Mouse (Mus musculus): Measurements from ENCODE around the gene Lcp1. TPM values are rescaled to one million over a fixed set of nuclear protein-coding genes. Genes with fewer than 3 reads are reported as not detected.

The Lcp1 gene
- polyA plus RNA-seq, 1 experiment from 2014 or later = 26.4 TPM

DNA sequence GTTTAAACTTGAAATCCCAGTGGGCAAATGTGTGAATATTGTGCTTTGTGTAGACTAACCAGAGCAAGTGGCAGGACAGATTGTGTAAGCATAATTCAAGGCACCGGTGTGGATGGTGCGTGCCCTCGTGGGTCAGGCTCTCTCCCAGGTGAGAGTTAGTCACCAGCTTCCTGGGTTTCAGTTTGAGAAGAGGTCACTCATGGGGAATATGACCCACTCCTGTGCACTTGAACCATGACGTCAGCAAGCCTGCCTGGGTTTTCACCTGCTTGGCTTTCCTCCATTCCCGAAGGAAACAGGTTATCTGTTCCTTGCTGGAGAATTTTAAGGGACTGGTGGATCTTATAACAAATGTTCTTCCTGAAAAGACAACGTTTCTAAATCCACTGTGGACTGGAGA, 91.5 kb downstream of the Lcp1 start:
- Histone ChIP-seq H3K9me3 (no peaks in the 10 kb centered on the region), H3K36me3 (no peaks in the 10 kb centered on the region), H3K27me3 (no peaks in the 10 kb centered on the region), H3K4me1 (no peaks in the 10 kb centered on the region), H3K4me2 (replicated peaks) (no peak overlapping the region), H3K9ac (no peak overlapping the region), H3K27ac (no peak overlapping the region), H3K4me3 (no peak overlapping the region)
- WGBS = 75% methylated on average over 6 of the region's 6 CpGs
- no peak for ATAC-seq (ENCODE audit: low FRiP score, low read depth)

- no peak overlapping the region for H3K4me2 ChIP-seq (replicated peaks)
- H3K4me1 ChIP-seq = no peaks in the 10 kb centered on the region
- 69% methylated on average over 6 of the region's 6 CpGs for WGBS
- no peaks in the 10 kb centered on the region for H3K9me3 ChIP-seq
- H3K9ac ChIP-seq = no peak overlapping the region
- H3K27ac ChIP-seq = no peak overlapping the region
- H3K27me3 ChIP-seq = no peaks in the 10 kb centered on the region
- no peak for ATAC-seq (ENCODE audit: low FRiP score, low read depth)
- no peak overlapping the region for H3K4me3 ChIP-seq
- no peaks in the 10 kb centered on the region for H3K36me3 ChIP-seq
Observed at GRCm38 (mm10) chr14:75227453-75228084, 96.7 kb downstream of the Lcp1 start.

- no peak for ATAC-seq (ENCODE audit: low FRiP score, low read depth)
- WGBS = 58% methylated on average over 2 of the region's 2 CpGs
- H3K27ac ChIP-seq = no peak overlapping the region
Observed at GRCm38 (mm10) chr14:75229834-75230233, 98.9 kb downstream of the Lcp1 start.

DNA sequence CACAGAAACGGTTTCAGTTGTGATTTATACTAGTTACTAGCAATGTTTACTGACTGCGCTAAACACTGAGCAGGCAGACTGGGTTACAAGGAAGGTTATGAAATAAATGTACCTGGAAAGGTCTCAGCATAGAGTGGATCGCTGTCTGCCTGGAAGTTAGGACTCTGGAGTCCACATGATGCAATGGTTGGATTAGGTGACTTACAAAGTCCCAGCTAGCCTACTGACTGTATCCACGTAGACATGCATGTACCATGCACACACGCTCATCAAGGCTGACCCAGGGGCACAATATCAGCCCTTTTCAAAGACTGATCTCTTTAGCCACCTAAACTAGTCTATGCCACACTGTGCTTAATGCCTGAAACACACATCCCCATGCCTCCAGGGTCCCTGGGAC, 102.2 kb downstream of the Lcp1 start:
- H3K4me1 ChIP-seq = peaks cover 3% of the 10 kb centered on the region; the same call in 1 of the 2 replicates
- H3K9ac ChIP-seq = no peak overlapping the region
- no peak overlapping the region for H3K4me3 ChIP-seq
- H3K9me3 ChIP-seq = no peaks in the 10 kb centered on the region
- no peak for ATAC-seq (ENCODE audit: low FRiP score, low read depth)
- no peaks in the 10 kb centered on the region for H3K27me3 ChIP-seq
- H3K36me3 ChIP-seq = no peaks in the 10 kb centered on the region
- no peak overlapping the region for H3K27ac ChIP-seq
- 86% methylated on average over 5 of the region's 5 CpGs for WGBS
- H3K4me2 ChIP-seq (replicated peaks) = no peak overlapping the region

More at GRCm38 (mm10) chr14:75229834-75230233, 98.9 kb downstream of the Lcp1 start:
- H3K36me3 ChIP-seq = no peaks in the 10 kb centered on the region
- H3K27me3 ChIP-seq = no peaks in the 10 kb centered on the region
- no peak overlapping the region for H3K4me2 ChIP-seq (replicated peaks)
- no peaks in the 10 kb centered on the region for H3K9me3 ChIP-seq
- H3K4me3 ChIP-seq = no peak overlapping the region
- H3K4me1 ChIP-seq = no peaks in the 10 kb centered on the region
- H3K9ac ChIP-seq = no peak overlapping the region

- Histone ChIP-seq H3K4me1 (peaks cover 3% of the 10 kb centered on the region; the same call in 1 of the 2 replicates), H3K36me3 (no peaks in the 10 kb centered on the region), H3K4me2 (replicated peaks) (no peak overlapping the region), H3K4me3 (no peak overlapping the region), H3K9ac (no peak overlapping the region), H3K27me3 (no peaks in the 10 kb centered on the region), H3K9me3 (no peaks in the 10 kb centered on the region), H3K27ac (no peak overlapping the region)
- ATAC-seq (ENCODE audit: low FRiP score, low read depth) = no peak
- WGBS = 91% methylated on average over 8 of the region's 8 CpGs
Observed at GRCm38 (mm10) chr14:75235552-75235951, 104.7 kb downstream of the Lcp1 start.

- ATAC-seq (ENCODE audit: low FRiP score, low read depth) = peak; percentile 48; the same call in 1 of the 2 replicates
- peaks cover 3% of the 10 kb centered on the region; the same call in 1 of the 2 replicates for H3K4me1 ChIP-seq
- H3K27me3 ChIP-seq = no peaks in the 10 kb centered on the region
- no peak overlapping the region for H3K27ac ChIP-seq
- H3K9ac ChIP-seq = no peak overlapping the region
- H3K4me2 ChIP-seq (replicated peaks) = no peak overlapping the region
- no peaks in the 10 kb centered on the region for H3K9me3 ChIP-seq
- no peak overlapping the region for H3K4me3 ChIP-seq
- no peaks in the 10 kb centered on the region for H3K36me3 ChIP-seq
- 61% methylated on average over 9 of the region's 9 CpGs for WGBS
Observed at GRCm38 (mm10) chr14:75235955-75236635, 105.2 kb downstream of the Lcp1 start.

GRCm38 (mm10) chr14:75236636-75237003, 105.7 kb downstream of the Lcp1 start:
- WGBS = 82% methylated on average over 4 of the region's 4 CpGs
- H3K9ac ChIP-seq = no peak overlapping the region

GRCm38 (mm10) chr14:75237096-75237495, 106.2 kb downstream of the Lcp1 start:
- no peak for ATAC-seq (ENCODE audit: low FRiP score, low read depth)
- Histone ChIP-seq H3K4me1 (peaks cover 3% of the 10 kb centered on the region; the same call in 1 of the 2 replicates), H3K36me3 (no peaks in the 10 kb centered on the region), H3K27me3 (no peaks in the 10 kb centered on the region), H3K9me3 (no peaks in the 10 kb centered on the region), H3K27ac (no peak overlapping the region), H3K9ac (no peak overlapping the region), H3K4me3 (no peak overlapping the region), H3K4me2 (replicated peaks) (no peak overlapping the region)
- WGBS = 86% methylated on average over 8 of the region's 8 CpGs

More at GRCm38 (mm10) chr14:75236636-75237003, 105.7 kb downstream of the Lcp1 start:
- Histone ChIP-seq H3K9me3 (no peaks in the 10 kb centered on the region), H3K4me3 (no peak overlapping the region), H3K4me2 (replicated peaks) (no peak overlapping the region), H3K4me1 (peaks cover 3% of the 10 kb centered on the region; the same call in 1 of the 2 replicates), H3K36me3 (no peaks in the 10 kb centered on the region), H3K27me3 (no peaks in the 10 kb centered on the region), H3K27ac (no peak overlapping the region)
- no peak for ATAC-seq (ENCODE audit: low FRiP score, low read depth)

GRCm38 (mm10) chr14:75238054-75238692, 107.3 kb downstream of the Lcp1 start:
- H3K9me3 ChIP-seq = no peaks in the 10 kb centered on the region
- 80% methylated on average over 6 of the region's 6 CpGs for WGBS
- H3K4me2 ChIP-seq (replicated peaks) = no peak overlapping the region
- ATAC-seq (ENCODE audit: low FRiP score, low read depth) = no peak
- H3K9ac ChIP-seq = no peak overlapping the region
- no peaks in the 10 kb centered on the region for H3K27me3 ChIP-seq
- no peaks in the 10 kb centered on the region for H3K36me3 ChIP-seq
- peaks cover 3% of the 10 kb centered on the region; the same call in 1 of the 2 replicates for H3K4me1 ChIP-seq
- H3K27ac ChIP-seq = no peak overlapping the region
- H3K4me3 ChIP-seq = no peak overlapping the region

DNA sequence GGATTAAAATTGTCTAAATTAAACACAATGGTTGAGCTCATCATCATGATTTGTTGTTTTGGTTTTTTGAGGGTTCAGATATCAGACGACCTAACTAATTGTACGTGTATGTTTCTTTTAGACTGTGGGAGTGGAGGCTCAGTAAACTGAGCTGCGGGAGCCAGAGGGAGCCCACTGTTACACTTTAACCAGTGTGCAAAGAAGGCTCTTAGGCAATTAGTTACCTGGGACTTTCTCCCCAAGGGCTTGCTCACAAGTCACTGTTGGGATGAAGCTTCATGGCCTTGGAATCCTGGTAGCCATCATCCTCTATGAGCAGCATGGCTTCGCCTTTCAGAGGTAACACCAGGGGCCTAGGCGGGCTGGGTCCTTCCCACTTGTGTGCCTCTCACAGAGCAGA, 111.2 kb downstream of the Lcp1 start, which contains the start of gene Cpb2:
Cpb2 (plus strand) TSS at position 201 of the 400 bp plus-strand sequence.
- 89% methylated on average over 5 of the region's 5 CpGs for WGBS

GRCm38 (mm10) chr14:75246024-75247000, 115.4 kb downstream of the Lcp1 start:
- Histone ChIP-seq H3K9me3 (no peaks in the 10 kb centered on the region), H3K9ac (no peak overlapping the region), H3K4me2 (replicated peaks) (no peak overlapping the region), H3K4me3 (no peak overlapping the region), H3K36me3 (no peaks in the 10 kb centered on the region), H3K27me3 (no peaks in the 10 kb centered on the region), H3K27ac (no peak overlapping the region), H3K4me1 (no peaks in the 10 kb centered on the region)
- ATAC-seq (ENCODE audit: low FRiP score, low read depth) = no peak
- 76% methylated on average over 11 of the region's 11 CpGs for WGBS

More for the DNA sequence above, 111.2 kb downstream of the Lcp1 start, which contains the start of gene Cpb2:
- no peak for ATAC-seq (ENCODE audit: low FRiP score, low read depth)
- Histone ChIP-seq H3K9ac (no peak within 1 kb of the TSS), H3K27me3 (no peaks in the 10 kb centered on the region), H3K4me1 (no peaks in the 10 kb centered on the region), H3K27ac (no peak within 1 kb of the TSS), H3K4me2 (replicated peaks) (no peak within 1 kb of the TSS), H3K36me3 (no peaks in the 10 kb centered on the region), H3K9me3 (no peaks in the 10 kb centered on the region), H3K4me3 (no peak within 1 kb of the TSS)

Measured in limb, embryonic 13.5 days (tissue).